Mouse (Mus musculus) embryonic facial prominence, embryonic 15.5 days (tissue): ENCODE measurements around the gene Sema3a. TPM values are rescaled to one million over a fixed set of nuclear protein-coding genes. Genes with fewer than 3 reads are reported as not detected.

Source experiments
- ATAC-seq: fragments of 200-750 bp; cut with Nextera tagmentation; 2 replicates; pipeline ENCODE4 v1.8.0; 2017; ENCODE audit warnings: low read depth, moderate TSS enrichment; ENCODE audit not compliant: insufficient number of reproducible peaks, low FRiP score, low TSS enrichment
- H3K27ac ChIP-seq: fragments of 300-500 bp; sonication (generic); replicated peaks from 2 replicates; pipeline ENCODE4 v1.5.1; 2015; ENCODE audit warnings: mild to moderate bottlenecking, inconsistent platforms
- H3K27me3 ChIP-seq: fragments of 300-500 bp; sonication (generic); 2 replicates; pipeline ENCODE4 v1.6.1; 2015; ENCODE audit warnings: inconsistent platforms
- H3K36me3 ChIP-seq: fragments of 300-500 bp; sonication (generic); 2 replicates; pipeline ENCODE4 v1.6.1; 2015; ENCODE audit warnings: mild to moderate bottlenecking, inconsistent platforms
- H3K4me1 ChIP-seq: fragments of 300-500 bp; sonication (generic); 2 replicates; pipeline ENCODE4 v1.6.1; 2015; ENCODE audit warnings: inconsistent platforms
- H3K4me2 ChIP-seq: fragments of 300-500 bp; sonication (generic); replicated peaks from 2 replicates; pipeline ENCODE4 v1.6.1; 2015; ENCODE audit warnings: mild to moderate bottlenecking, inconsistent platforms
- H3K4me3 ChIP-seq: fragments of 300-500 bp; sonication (generic); replicated peaks from 2 replicates; pipeline ENCODE4 v1.5.1; 2015; ENCODE audit warnings: mild to moderate bottlenecking, inconsistent platforms
- H3K9ac ChIP-seq: fragments of 300-500 bp; sonication (generic); 2 replicates; pipeline ENCODE4 v1.6.1; 2015; ENCODE audit warnings: inconsistent platforms
- H3K9me3 ChIP-seq: fragments of 300-500 bp; sonication (generic); replicated peaks from 2 replicates; pipeline ENCODE4 v1.6.1; 2016; ENCODE audit warnings: inconsistent platforms
- WGBS: fragments of 180-500 bp; shearing (Covaris S2); methylation state at CpG from one replicate; pipeline ENCODE4 v1.1.7; 2015; 5-methylcytosine and 5-hydroxymethylcytosine counted together
- polyA plus RNA-seq: library from polyadenylated mRNA; unstranded; fragments of >200 nt; fragmentation: Nextera tagmentation; extraction: Ambion mirVana; gene quantifications from 2 replicates; pipeline ENCODE4 v1.2.1, GENCODE M21; 2015

Sema3a gene
- polyA plus RNA-seq, 1 experiment from 2014 or later, result 32.1 TPM

DNA sequence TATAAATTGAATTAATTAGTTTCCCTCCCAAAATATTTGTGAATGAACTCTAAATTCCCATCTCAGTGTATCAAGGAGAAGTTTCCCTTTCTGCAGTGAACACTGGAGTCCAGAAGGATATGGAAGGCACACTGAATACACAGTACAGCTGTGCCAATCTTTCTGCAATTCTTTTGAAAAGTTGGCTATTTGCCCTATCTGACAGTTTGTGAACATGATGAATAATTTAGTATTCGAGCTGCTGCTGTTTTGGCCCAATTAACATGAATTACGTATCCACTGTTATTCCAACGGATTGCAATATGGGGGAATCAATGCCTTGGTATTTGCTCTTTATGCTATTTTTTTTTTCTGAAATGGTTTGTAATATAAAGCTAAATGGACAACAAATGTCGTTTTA, 254.0 kb downstream of the Sema3a start:
- Histone ChIP-seq H3K27me3 (no peaks in the 10 kb centered on the region), H3K9ac (no peak overlapping the region), H3K9me3 (no peaks in the 10 kb centered on the region), H3K36me3 (no peaks in the 10 kb centered on the region), H3K27ac (no peak overlapping the region), H3K4me3 (no peak overlapping the region), H3K4me1 (no peaks in the 10 kb centered on the region), H3K4me2 (no peak overlapping the region)
- 79% methylated on average over 4 of the region's 4 CpGs for WGBS
- no peak for ATAC-seq

DNA sequence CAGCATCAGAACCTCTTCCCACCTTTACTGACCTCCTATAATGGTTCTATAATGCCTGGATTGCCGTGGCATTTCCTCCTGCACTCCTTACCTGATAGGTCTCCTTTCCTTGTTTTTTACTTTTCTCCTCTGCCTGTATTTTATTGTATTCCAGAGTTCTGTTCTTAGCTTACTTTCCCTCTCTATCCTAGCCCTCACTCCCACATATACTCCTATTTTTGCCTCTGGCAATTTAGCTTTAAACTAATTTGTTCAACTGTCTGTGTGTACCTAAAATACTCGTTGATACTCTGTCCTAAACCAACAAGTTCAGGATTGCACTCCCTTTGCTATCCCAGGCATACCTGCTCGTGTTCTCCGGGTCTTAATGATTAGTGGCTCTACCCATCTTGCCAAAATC, 258.8 kb downstream of the Sema3a start:
- Histone ChIP-seq H3K4me1 (no peaks in the 10 kb centered on the region), H3K36me3 (no peaks in the 10 kb centered on the region), H3K27me3 (no peaks in the 10 kb centered on the region), H3K4me3 (no peak overlapping the region), H3K9ac (no peak overlapping the region), H3K27ac (no peak overlapping the region), H3K9me3 (no peaks in the 10 kb centered on the region), H3K4me2 (no peak overlapping the region)
- ATAC-seq, result no peak
- WGBS, result 74% methylated on average over 4 of the region's 4 CpGs

DNA sequence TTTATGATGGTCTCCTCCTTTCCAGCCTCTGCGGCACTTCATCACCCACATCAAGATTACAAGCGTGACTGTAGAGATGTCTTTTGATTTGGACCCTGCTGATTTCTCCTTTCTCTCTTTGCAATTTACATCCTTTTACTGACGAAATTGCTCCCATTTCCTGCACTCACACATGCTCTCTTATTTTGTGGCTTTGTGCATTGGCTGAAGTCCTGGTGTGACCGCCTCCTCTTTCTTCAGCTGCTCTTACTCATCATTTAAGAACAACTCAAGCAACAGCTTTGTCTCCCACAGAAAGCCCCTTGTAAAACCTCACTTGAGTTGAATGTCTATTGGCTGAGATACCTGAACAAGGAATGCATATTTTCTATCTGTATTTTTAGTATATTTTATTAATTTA, 259.5 kb downstream of the Sema3a start:
- H3K9ac ChIP-seq, result no peak overlapping the region
- no peak overlapping the region for H3K4me2 ChIP-seq
- no peak overlapping the region for H3K4me3 ChIP-seq
- H3K9me3 ChIP-seq, result no peaks in the 10 kb centered on the region
- no peaks in the 10 kb centered on the region for H3K4me1 ChIP-seq
- ATAC-seq, result no peak
- 69% methylated on average over 4 of the region's 4 CpGs for WGBS
- no peak overlapping the region for H3K27ac ChIP-seq
- H3K27me3 ChIP-seq, result no peaks in the 10 kb centered on the region
- H3K36me3 ChIP-seq, result no peaks in the 10 kb centered on the region

DNA sequence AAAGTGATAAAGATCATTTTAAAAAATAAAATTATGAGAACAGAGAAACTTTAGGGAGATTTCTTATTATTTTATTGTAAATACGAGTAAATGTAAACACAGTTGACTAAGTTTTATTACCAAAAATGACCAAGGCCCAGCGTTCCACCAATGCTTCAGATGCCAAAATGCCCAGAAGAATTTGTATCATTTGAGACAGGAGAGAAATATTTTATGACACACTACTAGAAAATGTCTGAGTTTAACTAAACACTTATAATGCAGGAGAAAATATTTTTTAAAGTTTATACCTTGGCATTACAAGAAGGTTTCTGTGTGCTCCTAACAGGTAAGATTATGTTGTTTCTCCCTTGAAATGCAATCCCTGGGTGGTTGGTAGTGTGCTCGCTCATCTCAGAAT, 261.4 kb downstream of the Sema3a start:
- ATAC-seq, result no peak
- H3K9me3 ChIP-seq, result no peaks in the 10 kb centered on the region

DNA sequence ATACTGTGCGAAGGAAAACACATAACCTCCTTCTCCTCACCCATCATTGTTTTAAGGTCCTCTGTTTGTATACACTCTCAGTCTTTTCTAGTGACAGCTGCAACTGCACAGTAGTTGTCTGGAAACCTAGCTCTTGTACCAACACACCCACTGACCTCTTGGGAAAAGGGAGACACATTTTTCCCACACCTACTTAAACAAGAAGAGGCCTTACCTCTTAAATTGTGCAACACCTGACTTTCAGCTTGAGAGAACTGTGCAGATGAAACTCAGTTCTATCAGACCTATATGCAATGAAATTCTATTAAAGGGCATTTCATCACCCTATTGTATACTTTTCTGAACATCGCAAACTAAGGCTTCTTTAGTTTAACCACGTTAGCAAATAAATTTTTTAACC, 262.5 kb downstream of the Sema3a start:
- no peak overlapping the region for H3K4me3 ChIP-seq
- H3K27ac ChIP-seq, result no peak overlapping the region
- 80% methylated on average over 3 of the region's 3 CpGs for WGBS
- no peaks in the 10 kb centered on the region for H3K4me1 ChIP-seq
- H3K9ac ChIP-seq, result no peak overlapping the region
- no peaks in the 10 kb centered on the region for H3K36me3 ChIP-seq
- no peak overlapping the region for H3K4me2 ChIP-seq
- ATAC-seq, result no peak
- no peaks in the 10 kb centered on the region for H3K27me3 ChIP-seq
- no peaks in the 10 kb centered on the region for H3K9me3 ChIP-seq

More for the DNA sequence above, 261.4 kb downstream of the Sema3a start:
- Histone ChIP-seq H3K27me3 (no peaks in the 10 kb centered on the region), H3K4me1 (no peaks in the 10 kb centered on the region), H3K36me3 (no peaks in the 10 kb centered on the region), H3K4me3 (no peak overlapping the region), H3K9ac (no peak overlapping the region), H3K4me2 (no peak overlapping the region), H3K27ac (no peak overlapping the region)
- 88% methylated on average over 3 of the region's 3 CpGs for WGBS

DNA sequence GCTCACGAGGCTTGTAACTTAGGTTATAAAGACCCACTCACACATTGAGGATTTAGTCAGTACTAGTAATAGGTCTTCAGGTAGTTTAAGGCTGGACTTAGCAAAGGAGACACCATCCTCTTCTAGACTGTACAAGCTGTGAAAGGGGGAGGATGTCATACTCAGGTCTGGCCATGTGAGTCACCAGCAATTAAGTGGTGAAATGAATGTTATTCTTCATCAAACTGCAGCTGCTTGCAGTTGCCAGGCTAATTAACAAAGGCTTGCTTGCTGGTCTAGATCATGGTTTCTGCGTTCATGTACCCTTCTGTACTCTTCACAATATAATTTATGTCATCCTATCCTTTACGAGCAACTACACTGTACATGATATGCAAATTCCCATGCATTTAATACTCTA, 264.8 kb downstream of the Sema3a start:
- no peak for ATAC-seq
- Histone ChIP-seq H3K27me3 (no peaks in the 10 kb centered on the region), H3K36me3 (no peaks in the 10 kb centered on the region), H3K9me3 (no peaks in the 10 kb centered on the region), H3K4me1 (no peaks in the 10 kb centered on the region), H3K4me3 (no peak overlapping the region), H3K9ac (no peak overlapping the region), H3K4me2 (no peak overlapping the region), H3K27ac (no peak overlapping the region)
- WGBS, result 76% methylated on average over 3 of the region's 3 CpGs

DNA sequence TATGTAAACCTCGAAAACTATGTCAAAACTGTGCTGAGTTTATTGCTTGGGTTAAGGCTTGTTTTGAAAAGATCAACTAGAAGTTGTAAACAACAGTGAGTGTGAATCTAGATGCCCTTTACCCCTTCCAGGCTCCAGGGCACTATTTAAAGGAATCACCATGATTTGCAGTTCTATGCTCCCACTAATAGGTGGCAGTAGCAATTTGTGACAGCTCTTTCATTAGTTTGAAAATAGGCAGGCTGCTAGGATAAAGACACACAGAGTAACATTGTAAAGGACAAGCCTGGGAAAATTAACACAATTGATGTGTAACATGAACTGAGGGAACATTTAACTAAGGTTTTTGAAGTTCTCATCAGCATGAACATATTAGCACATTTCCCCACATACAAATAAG, 280.2 kb downstream of the Sema3a start:
- Histone ChIP-seq H3K27me3 (no peaks in the 10 kb centered on the region), H3K27ac (no peak overlapping the region)
- 34% methylated on average over 1 of the region's 1 CpGs for WGBS

DNA sequence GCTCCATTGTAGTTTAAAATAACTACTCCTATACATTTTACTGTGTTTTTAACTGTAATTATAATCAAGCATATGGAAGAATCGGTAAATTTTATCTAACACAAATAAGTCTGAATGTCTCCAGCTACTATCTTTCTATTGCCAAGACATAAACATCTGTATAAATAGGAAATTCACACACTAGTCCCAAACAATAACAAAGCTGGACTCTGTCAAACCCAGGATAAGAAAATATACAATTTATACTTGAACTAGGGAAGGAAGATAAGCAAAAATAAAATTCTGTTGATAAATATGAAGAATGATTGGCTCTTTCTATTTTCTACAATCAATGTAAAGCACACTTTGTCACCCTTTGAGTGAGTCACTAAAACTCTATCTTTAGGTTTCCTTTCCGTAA, 280.9 kb downstream of the Sema3a start:
- Histone ChIP-seq H3K36me3 (no peaks in the 10 kb centered on the region), H3K9ac (no peak overlapping the region), H3K4me1 (no peaks in the 10 kb centered on the region), H3K27ac (no peak overlapping the region), H3K4me3 (no peak overlapping the region), H3K4me2 (no peak overlapping the region), H3K9me3 (no peaks in the 10 kb centered on the region), H3K27me3 (no peaks in the 10 kb centered on the region)
- ATAC-seq, result no peak
- 89% methylated on average over 2 of the region's 2 CpGs for WGBS

More for the DNA sequence above, 280.2 kb downstream of the Sema3a start:
- Histone ChIP-seq H3K4me1 (no peaks in the 10 kb centered on the region), H3K4me3 (no peak overlapping the region), H3K9ac (no peak overlapping the region), H3K36me3 (no peaks in the 10 kb centered on the region), H3K9me3 (no peaks in the 10 kb centered on the region), H3K4me2 (no peak overlapping the region)
- no peak for ATAC-seq

DNA sequence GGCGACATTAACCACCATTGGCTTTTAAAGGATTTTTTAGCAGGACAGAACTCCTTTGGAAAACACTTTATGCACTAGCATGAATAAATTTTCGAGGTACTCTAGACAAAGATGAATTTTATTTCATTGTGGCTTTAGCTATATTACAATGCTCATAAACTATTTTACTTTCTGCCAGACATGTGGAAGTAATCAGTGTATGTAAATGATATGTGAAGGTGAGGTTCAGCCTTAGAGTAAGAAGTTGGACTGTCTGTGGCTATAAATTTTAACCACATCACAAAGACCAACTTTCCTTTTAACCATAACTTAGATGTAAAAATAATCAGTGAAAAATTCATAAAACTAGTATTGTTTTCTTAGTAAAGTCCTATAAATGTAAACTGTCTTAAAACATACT, 286.7 kb downstream of the Sema3a start:
- Histone ChIP-seq H3K9me3 (no peaks in the 10 kb centered on the region), H3K36me3 (no peaks in the 10 kb centered on the region), H3K27ac (no peak overlapping the region), H3K4me2 (no peak overlapping the region), H3K27me3 (no peaks in the 10 kb centered on the region), H3K9ac (no peak overlapping the region), H3K4me3 (no peak overlapping the region), H3K4me1 (no peaks in the 10 kb centered on the region)
- ATAC-seq, result no peak
- 54% methylated on average over 2 of the region's 2 CpGs for WGBS

DNA sequence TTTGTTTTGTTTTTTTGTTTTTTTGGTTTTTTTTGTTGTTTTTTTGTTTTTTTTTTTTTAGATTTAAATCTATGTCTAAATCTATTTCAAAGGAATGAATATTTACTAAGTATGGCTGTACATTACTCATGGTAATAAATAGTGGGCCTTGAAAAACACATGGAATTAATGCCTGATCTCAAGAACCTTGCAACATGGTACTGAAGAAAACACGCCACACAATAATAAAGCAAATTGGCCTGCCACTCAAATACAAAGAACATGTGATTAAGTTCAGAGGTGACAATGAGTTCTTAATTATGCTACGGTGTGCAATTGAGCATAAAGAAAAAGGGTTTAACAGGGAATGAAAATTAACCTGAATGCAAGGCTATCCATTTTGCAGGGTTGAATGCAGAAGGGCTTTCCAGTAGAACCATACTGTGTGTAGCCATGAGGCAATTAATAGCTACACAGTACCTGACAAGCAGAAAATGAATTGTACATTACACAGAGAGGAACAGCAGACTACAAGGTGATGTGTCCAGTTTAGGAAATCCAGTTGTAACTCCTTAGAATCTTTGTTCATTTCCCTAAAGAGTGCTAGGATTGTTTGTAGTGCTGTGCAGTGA, 288.8 kb downstream of the Sema3a start:
- Histone ChIP-seq H3K9me3 (no peaks in the 10 kb centered on the region), H3K4me1 (no peaks in the 10 kb centered on the region), H3K27ac (no peak overlapping the region), H3K4me2 (no peak overlapping the region), H3K36me3 (no peaks in the 10 kb centered on the region), H3K27me3 (no peaks in the 10 kb centered on the region), H3K4me3 (no peak overlapping the region), H3K9ac (no peak overlapping the region)
- no peak for ATAC-seq
- WGBS, result 78% methylated on average over 2 of the region's 2 CpGs

DNA sequence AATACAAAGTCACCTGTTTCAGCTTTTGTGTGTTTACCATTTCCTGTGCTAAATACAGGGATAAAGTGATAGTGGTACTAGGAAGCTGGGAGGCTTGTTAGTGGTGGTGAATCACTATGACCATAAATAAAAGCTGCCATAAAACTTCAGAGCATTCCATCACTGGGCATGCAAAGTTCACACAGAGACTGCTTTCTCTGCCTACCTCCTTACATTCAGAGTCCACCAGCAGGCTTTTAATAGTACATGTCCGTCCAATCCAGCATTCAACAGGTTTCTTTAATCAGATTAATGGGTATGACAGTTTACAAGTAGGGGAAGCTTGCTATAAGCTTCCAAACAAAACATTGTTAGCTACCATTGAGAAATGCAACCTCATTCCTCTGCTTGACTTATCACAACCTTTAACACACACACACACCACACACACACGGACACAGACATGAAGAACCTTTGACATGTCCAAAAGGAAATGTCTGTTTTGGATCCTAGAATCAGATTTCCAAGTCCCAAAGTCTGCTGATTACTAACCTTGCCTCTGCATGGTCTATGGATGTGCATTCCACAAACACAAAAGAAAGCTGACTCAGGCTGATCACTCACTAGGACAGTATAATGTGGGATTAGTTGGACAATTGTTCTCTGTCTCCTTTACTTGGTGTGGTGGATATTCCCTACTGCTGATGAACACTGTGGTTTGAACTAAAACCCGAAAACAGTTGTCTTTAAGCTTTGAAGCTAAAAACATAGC, 291.9 kb downstream of the Sema3a start:
- H3K4me1 ChIP-seq, result no peaks in the 10 kb centered on the region
- ATAC-seq, result no peak
- 65% methylated on average over 3 of the region's 3 CpGs for WGBS
- no peaks in the 10 kb centered on the region for H3K27me3 ChIP-seq
- H3K9me3 ChIP-seq, result no peaks in the 10 kb centered on the region
- no peaks in the 10 kb centered on the region for H3K36me3 ChIP-seq
- no peak overlapping the region for H3K4me3 ChIP-seq
- no peak overlapping the region for H3K4me2 ChIP-seq
- H3K9ac ChIP-seq, result no peak overlapping the region
- no peak overlapping the region; the same call in 1 of the 2 replicates for H3K27ac ChIP-seq
